Comparison of ENCODE assay signal across 27 mouse cellular contexts in the genomic region with DNA sequence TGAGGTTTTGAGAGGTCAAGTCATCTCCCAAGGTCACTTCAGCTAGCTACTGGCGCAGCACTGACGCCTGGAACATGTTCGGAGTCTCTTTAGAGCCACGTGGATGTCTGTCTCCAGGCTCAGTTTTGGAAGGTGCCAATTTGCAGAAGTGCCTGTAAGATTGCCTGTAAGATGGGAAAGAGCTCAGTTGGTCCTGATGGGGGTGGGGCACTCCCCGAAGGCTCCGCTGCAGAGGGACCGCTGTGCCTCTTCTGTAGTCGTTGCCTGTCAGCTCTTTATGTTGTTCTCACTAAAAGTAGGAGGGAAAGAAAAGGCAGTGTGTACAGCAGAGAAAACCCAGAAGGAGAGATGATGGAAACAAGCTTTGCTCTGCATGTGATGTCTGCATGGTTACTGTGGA.
DNase-seq lines count a peak whose midpoint lies in the region; ATAC-seq and TF ChIP-seq lines count a peak whose summit lies in the region.
"Had no signal": no experiment of that assay in that cellular context is flagged by ENCODE, and none has a peak within 500 bp of the region (broad histone marks: within the 10 kb centered on the region; RNA-seq: fewer than 3 reads in every experiment).

No protein-coding gene starts in this region.

- no peaks in the 10 kb centered on the region for H3K36me3 ChIP-seq in hindbrain, embryonic 10.5 days
- no peaks in the 10 kb centered on the region for H3K36me3 ChIP-seq in hindbrain, postnatal 0 days (ENCODE audit: insufficient read depth, low read length)
- no peaks in the 10 kb centered on the region for H3K36me3 ChIP-seq in midbrain, embryonic 15.5 days (replicated peaks)
- no peaks in the 10 kb centered on the region for H3K36me3 ChIP-seq in midbrain, embryonic 13.5 days
- H3K36me3 ChIP-seq in forebrain, embryonic 14.5 days (ENCODE audit: control insufficient read depth, insufficient read depth, low read length) = no peaks in the 10 kb centered on the region
- H3K36me3 ChIP-seq: embryonic facial prominence, embryonic 15.5 days; G1E; heart, embryonic 12.5 days; limb, embryonic 13.5 days; liver, embryonic 13.5 days had no signal

- no peak for TF ChIP-seq CTCF in hindbrain, postnatal 0 days (IDR thresholded peaks at IDR 0.05; ENCODE audit: low read depth)
- TF ChIP-seq CTCF in brain, embryonic 14.5 days (IDR thresholded peaks at IDR 0.05; ENCODE audit: borderline replicate concordance, extremely low read depth, insufficient read depth, insufficient read length) = no peak

- DNase-seq in hindbrain, embryonic 10.5 days (ENCODE audit: low spot score) = no peak
- no peak for DNase-seq in hindbrain, postnatal 0 days (ENCODE audit: low spot score)
- DNase-seq in brain, embryonic 14.5 days (ENCODE audit: low read depth) = peak; percentile 43
- DNase-seq in forebrain, embryonic 14.5 days (ENCODE audit: low spot score) = no peak
- no peak for DNase-seq in adrenal gland, adult 18-20 months (ENCODE audit: low spot score in 2 of 2)
- DNase-seq: adrenal gland, adult 2 months; cerebellum, adult 2 months; cerebellum, postnatal 25 days; gastrocnemius, postnatal 25 days; heart, adult 18-20 months; heart, postnatal 10 days; kidney, adult 2 months; layer of hippocampus, postnatal 36 days; liver, embryonic 13.5 days; lung, embryonic 14.5 days; right cerebral cortex, postnatal 4 days; thymus, postnatal 14 days had no signal

- H3K9ac ChIP-seq in hindbrain, postnatal 0 days (replicated peaks; ENCODE audit: low read length) = no peak overlapping the region
- H3K9ac ChIP-seq in midbrain, embryonic 15.5 days = no peak overlapping the region
- no peak overlapping the region for H3K9ac ChIP-seq in midbrain, embryonic 13.5 days (replicated peaks)
- peak overlapping the region; percentile 8; the same call in 1 of the 2 replicates for H3K9ac ChIP-seq in forebrain, embryonic 14.5 days (ENCODE audit: low read length)
- H3K9ac ChIP-seq: embryonic facial prominence, embryonic 15.5 days; heart, embryonic 12.5 days; hindbrain, embryonic 14.5 days; limb, embryonic 13.5 days; liver, embryonic 13.5 days; lung, embryonic 14.5 days had no signal

- WGBS in hindbrain, embryonic 10.5 days = 76% methylated on average over 8 of the region's 8 CpGs
- 55% methylated on average over 8 of the region's 8 CpGs for WGBS in hindbrain, postnatal 0 days
- 56% methylated on average over 8 of the region's 8 CpGs for WGBS in midbrain, embryonic 15.5 days
- 71% methylated on average over 8 of the region's 8 CpGs for WGBS in midbrain, embryonic 13.5 days
- 53% methylated on average over 8 of the region's 8 CpGs for WGBS in forebrain, embryonic 14.5 days

- ATAC-seq in hindbrain, postnatal 0 days = no peak
- ATAC-seq in midbrain, embryonic 15.5 days (replicated peaks) = no peak
- ATAC-seq in midbrain, embryonic 13.5 days = no peak
- ATAC-seq in forebrain, embryonic 14.5 days = no peak
- ATAC-seq: Patski had no signal

- H3K4me2 ChIP-seq in hindbrain, postnatal 0 days (ENCODE audit: low read depth, low read length) = no peak overlapping the region
- no peak overlapping the region for H3K4me2 ChIP-seq in midbrain, embryonic 15.5 days
- no peak overlapping the region for H3K4me2 ChIP-seq in midbrain, embryonic 13.5 days (replicated peaks)
- no peak overlapping the region for H3K4me2 ChIP-seq in forebrain, embryonic 14.5 days (ENCODE audit: low read length)
- H3K4me2 ChIP-seq: embryonic facial prominence, embryonic 15.5 days; heart, embryonic 12.5 days; hindbrain, embryonic 14.5 days; limb, embryonic 13.5 days; liver, embryonic 13.5 days; lung, embryonic 14.5 days had no signal

- no peaks in the 10 kb centered on the region for H3K27me3 ChIP-seq in hindbrain, embryonic 10.5 days (ENCODE audit: insufficient read depth, poor library complexity, severe bottlenecking)
- no peaks in the 10 kb centered on the region for H3K27me3 ChIP-seq in hindbrain, postnatal 0 days (ENCODE audit: insufficient read depth, low read length)
- H3K27me3 ChIP-seq in midbrain, embryonic 15.5 days (replicated peaks) = no peaks in the 10 kb centered on the region
- no peaks in the 10 kb centered on the region for H3K27me3 ChIP-seq in midbrain, embryonic 13.5 days
- H3K27me3 ChIP-seq in forebrain, embryonic 14.5 days (replicated peaks; ENCODE audit: control insufficient read depth, insufficient read depth, low read length) = no peaks in the 10 kb centered on the region
- H3K27me3 ChIP-seq: CH12.LX; embryonic facial prominence, embryonic 15.5 days; limb, embryonic 13.5 days; liver, embryonic 13.5 days; Patski had no signal

- peaks cover 85% of the 10 kb centered on the region for H3K4me1 ChIP-seq in hindbrain, embryonic 10.5 days (replicated peaks)
- H3K4me1 ChIP-seq in hindbrain, postnatal 0 days (ENCODE audit: insufficient read depth, low read length) = peaks cover 46% of the 10 kb centered on the region
- peaks cover 65% of the 10 kb centered on the region for H3K4me1 ChIP-seq in midbrain, embryonic 15.5 days
- H3K4me1 ChIP-seq in midbrain, embryonic 13.5 days (replicated peaks) = peaks cover 83% of the 10 kb centered on the region
- H3K4me1 ChIP-seq in forebrain, embryonic 14.5 days (ENCODE audit: control insufficient read depth, insufficient read depth, low read length) = peaks cover 55% of the 10 kb centered on the region

- H3K9me3 ChIP-seq in hindbrain, embryonic 10.5 days = no peaks in the 10 kb centered on the region
- H3K9me3 ChIP-seq in hindbrain, postnatal 0 days (ENCODE audit: low read length) = no peaks in the 10 kb centered on the region
- no peaks in the 10 kb centered on the region for H3K9me3 ChIP-seq in midbrain, embryonic 15.5 days
- H3K9me3 ChIP-seq in midbrain, embryonic 13.5 days = no peaks in the 10 kb centered on the region
- H3K9me3 ChIP-seq in forebrain, embryonic 14.5 days (replicated peaks; ENCODE audit: control insufficient read depth, low read length) = no peaks in the 10 kb centered on the region
- H3K9me3 ChIP-seq: embryonic facial prominence, embryonic 15.5 days; G1E; heart, embryonic 12.5 days; limb, embryonic 13.5 days; liver, embryonic 13.5 days had no signal

- TF ChIP-seq POLR2A in brain, embryonic 14.5 days (IDR thresholded peaks at IDR 0.05; ENCODE audit: borderline replicate concordance, extremely low read depth, insufficient read depth, insufficient read length, poor library complexity, severe bottlenecking) = no peak

- no peak overlapping the region for H3K4me3 ChIP-seq in hindbrain, embryonic 10.5 days
- H3K4me3 ChIP-seq in hindbrain, postnatal 0 days (ENCODE audit: low read length) = no peak overlapping the region
- H3K4me3 ChIP-seq in midbrain, embryonic 15.5 days = no peak overlapping the region
- H3K4me3 ChIP-seq in midbrain, embryonic 13.5 days (replicated peaks) = no peak overlapping the region
- H3K4me3 ChIP-seq in forebrain, embryonic 14.5 days (ENCODE audit: low read depth, low read length) = no peak overlapping the region
- H3K4me3 ChIP-seq: embryonic facial prominence, embryonic 15.5 days; heart, embryonic 12.5 days; limb, embryonic 13.5 days; liver, embryonic 13.5 days had no signal

- H3K27ac ChIP-seq in hindbrain, embryonic 10.5 days = peak overlapping the region; percentile 70
- no peak overlapping the region; the same call in 1 of the 2 replicates for H3K27ac ChIP-seq in hindbrain, postnatal 0 days
- peak overlapping the region; percentile 39; the same call in 1 of the 2 replicates for H3K27ac ChIP-seq in midbrain, embryonic 15.5 days
- H3K27ac ChIP-seq in midbrain, embryonic 13.5 days = no peak overlapping the region
- H3K27ac ChIP-seq in forebrain, embryonic 14.5 days (ENCODE audit: low read depth, low read length) = peak overlapping the region; percentile 33; the same call in 1 of the 2 replicates
- H3K27ac ChIP-seq: embryonic facial prominence, embryonic 15.5 days; hindbrain, embryonic 14.5 days; kidney, postnatal 0 days; limb, embryonic 13.5 days; liver, embryonic 13.5 days had no signal

Comparison
In these comparisons a context has a peak if more than half of its experiments do, and no peak if none do; other contexts are left out.
1. H3K27ac ChIP-seq: peak in hindbrain, embryonic 10.5 days (single experiment), midbrain, embryonic 15.5 days (single experiment) and forebrain, embryonic 14.5 days (single experiment); none in hindbrain, postnatal 0 days (single experiment) and midbrain, embryonic 13.5 days (single experiment).